Mouse (Mus musculus) myocyte (in vitro differentiated cells): ENCODE results near the gene S1pr2.

Experiments used
- CEBPB ChIP-seq: IDR thresholded peaks from 2 replicates; pipeline ENCODE4 v1.6.1; 2011; ENCODE audit warnings: mild to moderate bottlenecking, moderate library complexity; ENCODE audit not compliant: poor library complexity, insufficient read depth, severe bottlenecking
- E2F4 ChIP-seq: IDR thresholded peaks from one replicate; pipeline ENCODE4 v1.6.1; 2011; ENCODE audit warnings: mild to moderate bottlenecking, control low read depth, moderate library complexity; ENCODE audit not compliant: insufficient read depth
- MAX ChIP-seq: IDR thresholded peaks from one replicate; pipeline ENCODE4 v1.6.1; 2011; ENCODE audit warnings: low read depth, mild to moderate bottlenecking, control low read depth
- MYOD1 ChIP-seq, 3 experiments: IDR thresholded peaks; one replicate each; pipeline ENCODE4 v1.6.1; 2011; ENCODE audit warnings: control low read depth in 2 of 3, low read depth in 2 of 3, mild to moderate bottlenecking in 2 of 3, moderate library complexity in 1 of 3; ENCODE audit not compliant: insufficient read length in 2 of 3, control insufficient read depth in 1 of 3
- MYOG ChIP-seq, 3 experiments: IDR thresholded peaks; one replicate each; pipeline ENCODE4 v1.6.1; 2011; ENCODE audit warnings: control low read depth in 2 of 3, low read depth in 2 of 3, mild to moderate bottlenecking in 2 of 3; ENCODE audit not compliant: insufficient read length in 2 of 3, control insufficient read depth in 1 of 3, insufficient read depth in 1 of 3
- POLR2A ChIP-seq: IDR thresholded peaks from one replicate; pipeline ENCODE4 v1.6.1; 2011; ENCODE audit warnings: low read depth, mild to moderate bottlenecking, control low read depth, moderate library complexity; ENCODE audit not compliant: insufficient read length
- POLR2AphosphoS2 ChIP-seq: IDR thresholded peaks from one replicate; pipeline ENCODE4 v1.6.1; 2011; ENCODE audit warnings: low read depth, control low read depth; ENCODE audit not compliant: insufficient read length
- REST ChIP-seq: IDR thresholded peaks from one replicate; pipeline ENCODE4 v1.6.1; 2011; ENCODE audit warnings: mild to moderate bottlenecking, control low read depth, moderate library complexity; ENCODE audit not compliant: insufficient read depth, insufficient read length
- SRF ChIP-seq: IDR thresholded peaks from one replicate; pipeline ENCODE4 v1.6.1; 2011; ENCODE audit warnings: low read depth; ENCODE audit not compliant: control insufficient read depth, insufficient read length
- TCF12 ChIP-seq: IDR thresholded peaks from one replicate; pipeline ENCODE4 v1.6.1; 2011; ENCODE audit warnings: mild to moderate bottlenecking, control low read depth; ENCODE audit not compliant: poor library complexity, insufficient read depth, severe bottlenecking
- TCF3 ChIP-seq: IDR thresholded peaks from one replicate; pipeline ENCODE4 v1.6.1; 2011; ENCODE audit warnings: low read depth, control low read depth; ENCODE audit not compliant: insufficient read length
- USF1 ChIP-seq: IDR thresholded peaks from one replicate; pipeline ENCODE4 v1.6.1; 2011; ENCODE audit warnings: low read depth, mild to moderate bottlenecking, control low read depth, moderate library complexity

- no peak for TF ChIP-seq POLR2AphosphoS2
- TF ChIP-seq MAX, result no peak
- TF ChIP-seq POLR2A, result no peak
- no peak for TF ChIP-seq TCF3
- TF ChIP-seq USF1, result no peak
- no peak for TF ChIP-seq MYOG (IDR thresholded peaks at IDR 0.05; ENCODE audit: control insufficient read depth in 1 of 3, insufficient read depth in 1 of 3, insufficient read length in 2 of 3, low read depth in 2 of 3)
- TF ChIP-seq CEBPB, result no peak
- no peak for TF ChIP-seq E2F4
- TF ChIP-seq SRF, result no peak
- TF ChIP-seq MYOD1 (IDR thresholded peaks at IDR 0.05; ENCODE audit: control insufficient read depth in 1 of 3, insufficient read length in 2 of 3, low read depth in 2 of 3), result no peak
- no peak for TF ChIP-seq REST
- TF ChIP-seq TCF12, result no peak
Measured at GRCm38 (mm10) chr9:20995069-20995468, 18.5 kb upstream of the S1pr2 start.
